Mouse (Mus musculus): ENCODE results near the gene Atf6. TPM values are rescaled to one million over a fixed set of nuclear protein-coding genes. Genes with fewer than 3 reads are reported as not detected.

The Atf6 gene
- total RNA-seq, 2 experiments from 2014 or later: 17.6 to 17.8 TPM

- DNase-seq: no peak
Measured at GRCm38 (mm10) chr1:170696996-170697395, 170.6 kb downstream of the Atf6 start.

DNA sequence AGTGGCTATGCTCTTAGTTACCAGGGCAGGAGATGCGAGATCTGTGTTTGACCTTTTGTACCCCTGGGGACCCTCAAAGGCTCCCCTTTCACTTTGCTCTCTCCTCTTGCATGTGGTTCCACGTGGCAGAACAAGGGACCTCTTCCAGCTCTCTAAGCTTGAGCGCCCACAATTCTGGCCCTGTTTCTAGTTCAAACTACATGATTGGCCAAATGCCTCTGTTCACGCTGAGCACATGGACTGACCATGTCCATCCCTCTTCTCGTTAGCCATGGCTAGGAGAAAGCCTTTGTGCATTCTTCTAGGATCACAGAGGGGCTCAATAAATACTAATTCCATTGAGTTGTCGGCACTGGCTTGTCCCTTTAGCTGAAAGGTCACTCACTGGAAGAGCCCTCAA is 172.2 kb downstream of the Atf6 start:
- no peak for DNase-seq
- intact Hi-C loops (cut with DNase I; ENCODE audit: low total_unique reads): no loop called here

More at GRCm38 (mm10) chr1:170696996-170697395, 170.6 kb downstream of the Atf6 start:
- intact Hi-C loops (cut with DNase I; ENCODE audit: low total_unique reads): no loop called here

- DNase-seq: peak; percentile 74
Measured at GRCm38 (mm10) chr1:170694821-170695291, 172.7 kb downstream of the Atf6 start.

GRCm38 (mm10) chr1:170691301-170691700 is 176.3 kb downstream of the Atf6 start:
- no peak for DNase-seq
- intact Hi-C loops (cut with DNase I; ENCODE audit: low total_unique reads): no loop called here

More at GRCm38 (mm10) chr1:170694821-170695291, 172.7 kb downstream of the Atf6 start:
- intact Hi-C loops (cut with DNase I; ENCODE audit: low total_unique reads): no loop called here

DNA sequence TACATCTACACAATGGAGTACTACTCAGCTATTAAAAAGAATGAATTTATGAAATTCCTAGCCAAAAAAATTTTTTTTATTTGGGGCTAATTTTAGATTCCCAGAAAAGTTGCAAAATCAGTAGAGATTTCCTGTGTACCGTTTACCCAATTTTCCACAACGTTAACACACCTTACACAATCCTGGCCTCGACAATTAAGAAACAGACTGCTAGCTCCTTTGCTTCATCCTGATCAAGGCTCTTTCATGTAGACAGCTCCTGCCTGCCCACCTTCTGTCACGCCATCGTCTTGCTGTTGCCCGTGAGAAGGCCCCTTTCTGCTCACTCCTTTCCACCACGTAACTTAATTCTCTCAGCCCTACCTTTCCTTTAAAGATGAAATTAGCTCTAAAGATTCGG is 177.8 kb downstream of the Atf6 start:
- DNase-seq: no peak
- intact Hi-C loops (cut with DNase I; ENCODE audit: low total_unique reads): no loop called here

DNA sequence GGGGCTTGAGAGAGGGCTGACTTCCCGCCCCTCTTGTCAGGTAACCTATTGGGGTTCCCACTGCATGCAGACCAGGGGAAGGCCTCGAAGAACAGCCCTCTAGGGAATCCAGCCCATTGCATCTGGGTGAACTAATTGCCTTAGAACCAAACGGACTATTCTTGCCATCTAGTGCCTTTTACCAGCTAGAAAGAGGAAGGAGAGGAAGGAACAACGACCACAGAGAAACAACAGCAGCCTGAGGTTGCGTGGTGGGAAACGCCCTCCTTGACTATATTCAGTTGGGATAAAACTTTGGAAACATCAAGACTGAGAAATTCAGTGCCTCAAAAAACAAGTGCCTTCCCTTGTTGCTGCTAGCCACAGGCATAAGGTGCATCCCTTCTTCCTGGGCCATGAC is 183.7 kb downstream of the Atf6 start:
- DNase-seq: no peak
- intact Hi-C loops (cut with DNase I; ENCODE audit: low total_unique reads): no loop called here

GRCm38 (mm10) chr1:170679624-170680023 is 187.9 kb downstream of the Atf6 start:
- intact Hi-C loops (cut with DNase I; ENCODE audit: low total_unique reads): no loop called here
- DNase-seq: no peak

- intact Hi-C loops (cut with DNase I; ENCODE audit: low total_unique reads): no loop called here
- no peak for DNase-seq
Measured at GRCm38 (mm10) chr1:170678861-170679260, 188.7 kb downstream of the Atf6 start.

DNA sequence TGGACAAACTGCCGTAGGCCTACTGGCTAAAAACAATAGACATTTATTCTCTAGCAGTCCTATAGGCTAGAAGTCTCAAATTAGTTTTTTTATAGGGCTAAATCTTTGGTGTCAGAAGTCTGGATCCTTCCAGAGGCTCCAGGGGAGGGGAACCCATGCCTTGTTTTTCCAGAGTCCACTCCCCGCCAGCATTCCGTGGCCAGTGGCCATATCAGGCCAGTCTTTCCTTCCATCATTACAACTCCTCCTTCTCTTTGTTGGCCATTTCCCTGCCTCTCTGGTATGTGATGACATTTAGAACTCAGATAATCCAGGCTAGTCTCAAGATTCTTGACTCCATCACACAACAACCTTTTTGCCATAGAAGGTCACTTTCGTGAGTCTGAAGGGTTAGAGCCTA is 189.9 kb downstream of the Atf6 start:
- intact Hi-C loops (cut with DNase I; ENCODE audit: low total_unique reads): no loop called here
- DNase-seq: no peak

DNA sequence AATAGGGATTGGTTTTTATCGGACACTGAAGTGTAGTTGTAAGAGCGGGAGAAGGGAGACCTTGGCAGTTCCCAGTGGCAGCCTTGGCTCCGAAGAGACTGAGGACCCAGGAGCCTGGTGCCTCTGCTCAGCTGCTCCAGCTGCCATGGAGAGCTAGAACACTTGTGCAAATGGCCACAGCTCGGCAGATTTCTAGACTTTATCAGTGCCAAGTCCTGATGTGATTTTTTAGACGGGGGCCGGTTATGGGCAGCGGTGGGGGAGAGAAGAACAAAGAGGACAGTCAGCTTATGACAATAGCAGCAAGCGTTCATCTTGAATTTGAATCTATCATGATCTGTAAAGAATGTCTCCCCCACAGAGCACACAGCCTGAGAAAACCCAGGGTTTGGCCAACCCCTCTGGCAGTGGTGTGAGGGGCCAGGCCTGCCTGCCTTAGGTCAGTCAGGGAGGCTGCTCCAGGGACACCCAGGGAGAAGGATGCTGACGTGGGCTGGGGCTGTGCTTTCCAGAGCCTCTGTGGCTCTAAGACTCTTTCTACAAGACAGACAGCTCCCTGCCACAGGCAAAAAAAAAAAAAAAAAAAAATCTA is 193.3 kb downstream of the Atf6 start:
- intact Hi-C loops (cut with DNase I; ENCODE audit: low total_unique reads): no loop called here
- peak; percentile 77 for DNase-seq

DNA sequence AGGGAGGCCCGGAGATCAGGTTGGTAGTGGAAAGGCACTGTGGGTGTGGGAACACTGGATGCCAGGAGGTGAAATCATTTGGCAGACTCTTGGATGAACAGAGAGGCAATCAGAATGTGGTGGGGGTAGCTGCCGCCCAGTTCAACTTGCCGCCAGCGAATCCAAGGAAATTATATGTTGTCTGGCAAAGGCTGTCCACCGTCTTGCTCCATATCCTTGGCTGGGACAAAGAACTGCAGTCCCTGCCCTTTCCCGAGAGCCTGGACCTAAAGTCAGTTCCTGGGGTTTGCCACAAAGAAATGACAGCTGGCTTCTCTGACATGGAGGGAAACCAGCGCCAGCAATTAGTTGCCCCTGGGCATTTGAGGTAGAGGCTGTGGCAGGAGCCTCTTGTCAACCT is 202.4 kb downstream of the Atf6 start:
- intact Hi-C loops (cut with DNase I; ENCODE audit: low total_unique reads): no loop called here
- DNase-seq: no peak

DNA sequence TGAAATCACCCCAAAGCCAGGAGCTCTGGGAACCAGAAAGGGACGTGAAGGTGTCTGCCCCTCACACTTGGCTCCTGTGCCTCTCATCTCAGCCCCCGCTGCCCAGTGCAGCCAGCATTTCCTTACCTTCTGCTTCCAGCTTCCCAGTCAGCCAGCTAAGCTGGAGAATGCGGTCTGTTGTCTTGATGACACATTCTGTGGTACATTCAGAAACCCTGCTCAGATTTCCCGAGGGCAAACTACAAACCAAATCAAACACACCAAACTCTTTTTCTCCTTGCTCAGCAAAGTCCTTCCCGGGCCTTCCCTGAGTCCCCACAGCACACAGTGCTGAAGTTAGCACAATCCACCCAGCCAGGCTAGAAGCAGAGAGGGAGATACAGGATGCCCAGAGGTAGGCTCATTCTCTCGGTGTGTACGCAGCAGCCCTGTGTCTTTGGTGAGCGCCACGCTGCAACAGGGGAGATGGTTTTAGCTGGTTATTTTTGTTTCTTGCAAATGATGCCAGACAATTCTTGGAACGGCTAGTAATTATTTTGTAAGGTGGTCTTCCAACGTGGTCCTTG is 202.9 kb downstream of the Atf6 start:
- intact Hi-C loops (cut with DNase I; ENCODE audit: low total_unique reads): no loop called here
- no peak for DNase-seq

DNA sequence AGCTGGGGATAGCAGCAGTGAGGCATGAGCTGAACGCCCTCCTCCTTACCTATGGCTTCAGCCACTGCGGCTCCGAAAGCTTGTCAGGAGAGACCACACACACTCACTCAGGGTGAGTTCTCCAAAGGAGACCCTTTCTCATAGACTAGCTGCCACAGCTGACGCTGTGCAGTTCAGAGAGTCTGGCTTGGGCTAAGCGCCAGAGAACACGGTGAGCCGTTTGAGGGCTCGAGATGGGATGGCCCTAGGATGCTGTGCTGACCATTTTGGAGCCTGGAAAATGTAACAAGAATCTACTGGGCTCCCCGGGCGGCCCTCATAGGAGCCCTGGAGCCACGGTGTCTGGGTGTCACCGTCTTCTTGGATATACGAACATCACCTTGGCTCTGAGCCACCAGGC is 208.3 kb downstream of the Atf6 start:
- intact Hi-C loops (cut with DNase I; ENCODE audit: low total_unique reads): no loop called here
- DNase-seq: no peak

GRCm38 (mm10) chr1:170657643-170658314 is 209.8 kb downstream of the Atf6 start:
- DNase-seq: no peak
- intact Hi-C loops (cut with DNase I; ENCODE audit: low total_unique reads): no loop called here

GRCm38 (mm10) chr1:170657228-170657521 is 210.4 kb downstream of the Atf6 start:
- DNase-seq: no peak
- intact Hi-C loops (cut with DNase I; ENCODE audit: low total_unique reads): no loop called here

DNA sequence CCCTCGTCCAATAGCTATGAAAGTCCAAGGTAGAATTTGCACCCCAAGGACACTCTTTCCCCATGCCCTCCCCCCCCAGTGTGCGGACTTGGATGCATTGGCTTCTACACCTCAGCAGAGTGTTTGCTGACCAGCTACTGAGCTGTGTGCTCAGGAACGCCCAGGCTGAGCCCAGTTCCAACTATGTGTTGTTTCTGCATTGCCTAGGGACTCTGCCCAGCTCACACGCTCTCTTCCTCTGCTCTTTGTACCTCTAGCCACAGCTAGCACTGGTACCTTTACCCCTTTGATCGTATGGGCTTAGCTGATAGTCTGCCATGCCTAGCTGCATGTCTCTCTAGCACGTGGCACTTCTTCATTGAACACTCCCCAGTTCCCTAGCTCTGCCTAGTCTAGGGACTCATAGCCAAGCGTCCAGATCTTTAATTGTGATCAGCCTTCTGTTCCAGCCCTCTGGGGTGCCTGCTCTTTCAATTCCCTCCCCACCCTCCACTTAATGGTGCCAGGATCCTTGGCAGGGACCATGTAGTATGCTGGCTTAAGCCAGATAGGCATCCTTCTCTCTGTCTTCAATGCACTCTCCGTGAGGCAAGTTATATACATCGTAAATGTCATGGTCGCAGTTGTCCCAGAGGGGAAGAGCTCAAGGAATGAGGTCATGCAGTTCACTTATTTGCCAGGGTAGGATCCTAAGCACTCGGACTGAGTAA is 210.9 kb downstream of the Atf6 start:
- intact Hi-C loops (cut with DNase I; ENCODE audit: low total_unique reads): no loop called here
- no peak for DNase-seq

- peak; percentile 44 for DNase-seq
Measured at GRCm38 (mm10) chr1:170655280-170655917, 212.2 kb downstream of the Atf6 start.

More at GRCm38 (mm10) chr1:170655280-170655917, 212.2 kb downstream of the Atf6 start:
- intact Hi-C loops (cut with DNase I; ENCODE audit: low total_unique reads): no loop called here
